Mouse (Mus musculus) ovary, adult 18-20 months (tissue): ENCODE measurements around the gene Gfpt1.
"Not testable (repeated sequence)": the region's sequence is repeated elsewhere in the genome, so short reads cannot be mapped to it uniquely, and the experiment has no call there.

Experiments used
- DNase-seq: peaks from one replicate; pipeline ENCODE4 v3.0.0; 2022; ENCODE audit warnings: low spot score, mixed read lengths

The Gfpt1 gene

DNA sequence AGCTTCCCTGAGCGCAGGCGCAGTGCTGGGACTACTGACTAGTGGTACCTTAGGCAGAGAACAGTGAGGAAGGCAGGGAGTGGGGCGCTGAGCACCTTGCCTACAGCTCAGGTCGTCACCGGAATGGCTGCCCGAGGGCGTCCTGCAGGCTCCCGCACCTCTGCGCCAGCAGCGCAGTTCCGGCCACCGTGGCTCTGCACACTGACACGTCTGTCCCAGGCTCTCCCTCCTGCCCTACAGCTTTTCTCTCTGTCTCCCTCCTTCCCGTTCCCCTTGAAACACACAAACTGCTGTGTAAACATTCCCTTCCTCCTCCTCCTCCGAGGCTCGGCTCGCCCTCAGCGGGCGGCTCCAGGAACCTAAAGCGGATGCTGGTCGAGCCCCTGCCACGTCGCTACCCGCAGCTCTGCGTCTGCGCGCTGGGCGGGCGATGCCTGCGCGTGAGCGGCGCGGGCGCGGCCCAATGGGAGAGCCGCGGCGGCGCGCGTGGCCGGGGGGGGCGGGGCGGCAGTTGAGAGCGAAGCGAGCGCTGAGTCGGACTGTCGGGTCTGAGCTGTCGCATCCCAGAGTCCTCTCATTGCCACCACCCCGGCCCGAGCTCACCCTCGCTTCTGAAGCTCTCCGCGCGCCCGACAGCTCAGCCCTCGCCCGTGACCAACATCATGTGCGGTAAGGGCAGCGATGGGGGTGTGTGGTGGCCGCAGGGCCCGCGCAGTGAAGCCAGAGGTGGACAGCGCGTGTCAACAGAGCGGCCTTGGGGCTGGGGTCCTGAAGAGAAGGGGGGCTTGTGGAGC lies at the start of gene Gfpt1:
Gfpt1 (plus strand) TSS at position 510 of the 794 bp plus-strand sequence.
- DNase-seq: peak; percentile 93

DNA sequence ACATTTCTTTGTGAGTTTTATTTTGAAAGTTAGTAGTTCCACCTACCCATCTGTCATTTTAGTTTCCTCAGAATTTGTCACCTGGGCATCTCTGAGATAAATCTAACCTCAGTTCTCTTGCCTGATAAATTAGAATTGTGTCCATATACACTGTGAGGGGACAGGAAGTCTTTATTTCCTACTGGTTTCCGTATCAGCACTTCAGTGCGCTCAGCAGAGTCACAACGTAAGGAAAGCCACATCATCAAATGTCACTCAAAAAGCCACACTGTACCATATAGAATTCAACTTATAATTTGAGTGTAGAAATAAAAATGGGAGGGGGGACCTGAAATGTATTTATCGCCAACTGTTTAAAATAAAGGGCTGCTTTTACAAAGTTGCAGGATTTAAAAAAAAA lies 48.4 kb upstream of the Gfpt1 start:
- no peak for DNase-seq

DNA sequence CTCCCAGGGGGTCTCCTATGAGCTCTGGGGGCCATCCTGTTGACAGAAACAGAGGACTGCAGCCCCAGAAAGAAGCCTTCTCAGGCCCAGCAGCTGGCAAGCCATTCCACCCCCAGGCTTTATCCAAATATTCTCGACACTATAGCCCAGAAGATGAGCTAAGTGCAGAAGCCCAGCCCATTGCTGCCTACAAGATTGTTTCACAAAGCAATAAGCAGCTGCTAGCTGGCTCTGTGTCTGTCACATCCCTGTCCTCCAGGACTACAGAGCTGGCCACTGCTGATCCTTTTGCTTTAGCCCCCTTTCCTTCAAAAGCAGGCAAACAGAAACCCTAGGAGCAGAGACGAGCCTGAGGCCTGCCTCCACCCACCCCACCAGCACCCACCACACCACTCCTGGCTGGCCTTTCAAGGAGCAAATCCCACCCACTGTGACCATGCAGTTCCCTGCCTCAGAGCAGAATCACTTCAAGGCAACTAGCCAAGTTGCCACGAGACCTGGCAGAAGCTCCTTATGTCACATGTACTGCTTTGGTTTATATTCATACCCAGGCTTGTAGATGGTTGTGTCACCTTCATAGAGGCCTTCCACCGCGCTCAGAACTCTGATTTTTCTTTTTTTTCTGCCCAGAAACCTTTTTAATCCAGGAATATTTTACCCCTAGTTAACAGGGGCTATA lies 45.9 kb upstream of the Gfpt1 start:
- no peak for DNase-seq

DNA sequence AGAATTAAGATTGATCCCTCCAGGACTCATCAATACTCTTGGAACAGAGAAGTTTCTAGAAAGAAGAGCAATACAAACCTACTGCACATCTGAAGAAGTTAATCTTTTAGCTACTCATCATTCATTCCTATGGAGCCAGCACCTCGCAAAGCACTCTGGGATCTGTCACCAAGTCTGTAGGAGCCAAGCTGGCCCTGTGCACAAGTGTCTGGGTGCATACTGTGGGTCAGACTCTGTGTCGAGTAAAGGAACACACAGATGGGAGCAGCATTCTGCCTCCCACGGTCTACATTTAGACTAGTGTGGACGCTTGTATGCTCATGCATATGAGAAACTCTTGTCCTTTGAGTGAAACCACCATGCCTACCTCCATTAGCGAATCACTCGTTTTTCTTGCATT lies 45.3 kb upstream of the Gfpt1 start:
- DNase-seq: no peak

DNA sequence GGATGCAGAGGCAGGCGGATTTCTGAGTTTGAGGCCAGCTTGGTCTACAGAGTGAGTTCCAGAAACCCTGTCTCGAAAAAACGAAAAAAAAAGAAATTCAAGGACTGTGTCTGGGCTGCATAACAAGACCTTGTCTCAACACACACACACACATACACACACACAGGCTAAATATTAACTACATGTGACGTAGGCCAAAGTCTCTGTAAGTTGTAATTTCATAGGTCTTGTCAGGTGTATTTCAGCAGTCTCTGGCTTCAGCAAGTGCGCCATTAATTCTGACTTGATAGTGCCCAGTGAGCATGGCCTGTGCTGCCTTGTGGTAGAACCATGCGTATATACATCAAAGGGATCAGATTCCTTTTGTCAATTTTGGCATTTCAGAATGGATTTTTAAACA lies 40.7 kb upstream of the Gfpt1 start:
- no peak for DNase-seq

DNA sequence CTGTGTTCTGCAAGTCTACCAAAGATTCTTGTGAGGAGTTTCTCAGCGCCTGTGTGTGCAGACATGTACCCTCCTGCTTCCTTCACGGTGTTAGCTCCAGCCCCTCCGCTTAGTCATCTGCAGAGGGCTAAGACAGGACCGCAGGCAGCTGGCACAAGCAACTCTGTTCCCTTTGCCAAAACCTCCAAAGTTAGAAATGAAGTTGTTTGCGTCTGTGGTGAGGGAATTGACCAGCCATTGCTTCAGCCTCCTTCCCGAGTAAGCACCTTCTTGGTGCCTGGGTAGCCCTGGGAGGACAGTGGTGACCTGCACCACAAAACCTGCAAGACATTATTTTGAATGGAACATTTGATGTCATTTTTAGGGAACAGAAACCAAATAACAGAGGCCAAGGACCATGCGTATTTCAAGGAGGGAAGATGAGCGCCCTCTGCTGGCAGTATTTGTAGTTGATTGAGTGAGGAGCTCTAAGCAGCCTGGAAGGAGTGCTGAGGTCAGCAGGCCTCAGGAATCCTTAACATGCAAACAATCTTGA lies 40.1 kb upstream of the Gfpt1 start:
- DNase-seq: peak; percentile 66

DNA sequence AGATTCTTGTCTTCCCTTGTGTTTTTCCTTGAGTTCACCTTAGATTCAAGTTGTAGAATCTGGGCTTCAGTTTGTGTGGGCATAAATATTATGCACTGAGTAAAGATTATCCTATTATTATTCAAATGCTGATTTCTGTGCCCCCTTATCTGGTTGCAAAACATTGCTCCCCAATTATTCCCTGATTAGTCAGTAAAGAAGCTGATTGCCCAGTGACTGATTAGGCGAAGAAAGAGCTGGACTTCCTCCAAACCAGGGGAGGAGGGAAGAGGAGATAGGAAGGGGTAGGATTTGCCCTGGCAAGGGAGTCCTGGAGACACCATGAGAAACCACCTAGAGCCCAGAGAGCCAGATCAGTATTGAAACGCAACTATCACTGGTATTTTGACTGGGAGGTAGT lies 38.5 kb upstream of the Gfpt1 start:
- DNase-seq: no peak

DNA sequence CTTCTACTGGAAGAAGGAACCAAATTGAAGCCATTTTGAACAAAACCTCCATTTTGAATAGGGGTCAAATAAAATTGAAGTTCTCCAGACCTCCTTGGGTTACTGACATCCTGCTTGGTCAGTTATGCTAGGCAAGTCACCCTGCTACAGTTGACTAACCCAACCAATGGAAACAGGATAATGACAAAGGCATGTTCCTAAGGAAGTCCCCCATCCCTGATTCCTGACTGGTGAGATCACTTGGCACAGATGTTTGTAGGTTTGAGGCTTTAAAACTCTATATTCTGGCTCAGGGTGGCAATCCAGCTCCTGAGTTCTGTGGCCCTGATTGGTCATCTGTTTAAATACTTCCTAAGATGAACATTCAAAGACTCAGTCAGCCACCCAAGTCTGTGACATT lies 37.1 kb upstream of the Gfpt1 start:
- no peak for DNase-seq

DNA sequence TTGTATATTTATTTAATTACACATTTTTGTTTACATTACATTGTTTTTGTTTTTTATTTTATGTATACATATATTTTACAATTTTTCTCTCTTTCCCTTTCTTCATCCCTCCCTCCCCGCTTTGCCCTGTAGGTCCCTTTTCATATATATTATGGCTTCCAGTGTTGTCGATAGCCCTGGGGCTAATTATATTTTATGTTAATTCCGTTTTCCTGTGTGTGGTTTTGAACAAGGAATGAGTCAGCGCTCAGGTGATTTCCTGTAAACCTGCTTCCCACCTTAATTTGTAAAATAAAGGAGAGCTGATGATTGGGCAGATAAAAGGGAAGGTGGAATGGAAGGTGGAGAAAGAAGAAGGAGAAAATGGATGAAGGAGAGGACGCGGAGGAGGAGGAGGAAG lies 33.8 kb upstream of the Gfpt1 start, which contains the start of gene Nfu1:
Nfu1 (plus strand) TSS at position 350 of the 400 bp plus-strand sequence.
- no peak for DNase-seq

DNA sequence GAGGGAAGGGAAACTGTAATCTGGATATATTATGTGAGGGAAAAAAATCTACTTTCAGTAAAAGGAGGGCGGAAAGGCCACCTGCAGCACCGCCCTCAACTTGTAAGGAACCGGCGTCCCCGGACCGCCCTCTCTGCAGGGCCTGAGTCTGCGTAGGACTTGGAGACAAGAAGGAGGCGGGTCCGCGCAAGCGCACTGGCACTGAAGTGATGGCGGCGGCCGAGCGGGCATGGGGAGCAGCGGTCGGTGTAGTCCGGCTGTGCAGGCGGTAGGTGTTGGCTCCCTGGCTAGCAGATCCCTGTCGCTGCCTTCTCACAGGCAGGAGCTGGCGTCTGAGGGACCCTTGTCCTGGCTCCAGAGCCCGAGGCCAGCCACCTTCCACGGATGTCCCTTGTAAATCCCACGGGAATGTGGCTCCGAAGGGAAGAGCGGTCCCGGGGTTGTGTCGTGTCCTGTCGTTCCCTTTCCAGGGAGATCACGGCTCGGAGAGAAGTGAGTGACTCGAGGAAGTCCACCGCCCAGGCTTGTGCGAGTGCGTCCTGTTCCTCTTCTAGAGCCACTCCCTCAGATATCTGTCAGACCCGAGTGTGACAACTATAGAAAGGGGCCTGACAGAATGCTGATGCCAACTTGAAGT lies 32.8 kb upstream of the Gfpt1 start:
- peak; percentile 92 for DNase-seq

DNA sequence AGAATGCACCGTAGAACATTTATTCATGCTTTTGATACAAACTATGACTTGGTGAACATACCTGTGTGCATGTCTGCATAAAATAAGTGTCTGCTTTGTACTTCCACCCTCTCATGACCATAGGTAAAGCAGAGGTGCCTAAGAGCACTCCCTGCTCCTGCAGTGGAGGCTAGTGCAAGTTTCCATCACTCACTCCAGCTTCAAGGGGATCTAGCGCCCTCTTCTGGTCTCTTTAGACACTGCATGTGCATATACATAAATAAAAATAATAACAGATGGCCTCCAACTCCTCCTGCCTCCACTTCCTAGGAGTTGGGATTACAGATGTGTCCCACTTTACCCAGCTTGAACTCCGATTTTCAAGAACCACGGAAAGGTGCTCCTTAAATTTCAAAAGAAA lies 25.7 kb upstream of the Gfpt1 start:
- no peak for DNase-seq

DNA sequence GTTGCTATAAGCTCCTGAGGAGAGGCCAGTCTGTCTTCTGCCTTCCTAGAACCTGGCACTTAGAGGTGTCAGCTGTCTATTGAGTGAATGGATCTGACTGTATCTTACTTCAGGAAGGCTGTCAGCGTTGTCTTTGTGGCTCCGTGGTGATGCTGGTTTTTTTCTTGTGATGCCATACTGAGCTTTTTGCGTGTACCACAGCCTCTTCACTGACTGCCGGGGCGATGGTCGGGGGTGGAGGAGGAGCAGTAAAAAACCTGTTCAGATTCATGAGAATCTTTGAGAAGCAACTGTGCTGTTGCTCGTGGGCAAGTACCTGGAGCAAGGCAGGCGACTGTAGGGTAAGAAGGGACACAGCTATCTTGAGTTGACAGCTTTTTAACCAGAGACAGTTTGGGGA lies 23.8 kb upstream of the Gfpt1 start:
- no peak for DNase-seq

DNA sequence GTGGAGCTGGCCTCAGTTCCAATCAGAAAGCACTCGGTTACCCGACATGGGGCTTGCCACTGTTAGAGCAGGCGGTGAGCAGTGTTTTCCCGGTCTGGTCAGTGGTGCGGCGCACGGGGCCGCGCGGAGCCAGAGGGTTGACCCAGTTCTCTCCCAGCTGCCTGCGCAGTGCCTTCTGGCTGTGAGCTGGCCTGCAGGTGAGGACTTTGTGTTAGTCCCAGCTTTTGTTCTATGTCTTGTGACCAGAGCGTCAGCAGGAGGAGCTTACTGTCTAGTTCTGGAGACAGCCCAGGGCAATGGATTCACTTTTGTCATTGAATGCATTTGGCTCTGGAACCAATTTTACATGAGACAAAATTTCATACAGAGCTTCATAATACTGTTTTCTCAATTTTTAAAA lies 20.9 kb upstream of the Gfpt1 start:
- no peak for DNase-seq

DNA sequence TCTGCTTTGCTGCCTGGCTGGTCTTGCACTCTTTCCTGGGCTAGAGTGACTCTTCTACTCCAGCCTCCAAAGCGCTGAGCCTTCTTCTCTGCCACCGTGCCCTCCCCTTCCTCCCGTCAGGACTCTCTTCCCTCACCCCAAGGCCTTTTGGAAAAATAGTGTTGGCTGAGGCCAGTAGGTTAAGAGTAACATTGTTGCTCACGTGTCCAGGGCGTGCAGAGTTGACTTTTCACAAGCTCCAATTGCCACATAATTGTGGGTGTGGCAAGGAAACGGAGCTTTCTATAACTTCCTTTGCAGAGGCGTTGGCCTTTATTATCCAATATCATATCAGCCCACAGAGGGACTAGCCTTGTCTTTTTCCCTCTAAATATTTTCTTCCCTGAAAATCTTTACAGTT lies 15.7 kb upstream of the Gfpt1 start:
- no peak for DNase-seq

DNA sequence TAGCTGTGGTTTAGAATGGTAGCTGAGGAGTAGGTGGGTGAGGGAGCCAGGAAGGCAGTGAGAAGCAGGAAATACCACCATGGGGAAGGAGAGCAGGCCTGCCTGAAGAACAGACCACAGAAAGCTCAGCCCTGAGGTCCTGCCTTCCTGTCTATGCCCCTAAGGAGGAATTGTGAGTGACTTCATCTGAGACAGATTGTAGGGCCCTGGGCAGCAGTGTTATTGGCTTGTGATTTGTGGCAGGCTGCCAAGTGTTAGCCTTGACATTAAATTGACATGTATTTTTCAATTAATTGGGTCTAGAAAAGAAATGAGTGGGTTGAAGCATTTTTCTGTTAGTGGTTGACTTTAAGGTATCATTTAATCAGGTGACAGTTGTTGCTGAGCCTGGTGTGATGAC lies 13.8 kb upstream of the Gfpt1 start:
- no peak for DNase-seq

DNA sequence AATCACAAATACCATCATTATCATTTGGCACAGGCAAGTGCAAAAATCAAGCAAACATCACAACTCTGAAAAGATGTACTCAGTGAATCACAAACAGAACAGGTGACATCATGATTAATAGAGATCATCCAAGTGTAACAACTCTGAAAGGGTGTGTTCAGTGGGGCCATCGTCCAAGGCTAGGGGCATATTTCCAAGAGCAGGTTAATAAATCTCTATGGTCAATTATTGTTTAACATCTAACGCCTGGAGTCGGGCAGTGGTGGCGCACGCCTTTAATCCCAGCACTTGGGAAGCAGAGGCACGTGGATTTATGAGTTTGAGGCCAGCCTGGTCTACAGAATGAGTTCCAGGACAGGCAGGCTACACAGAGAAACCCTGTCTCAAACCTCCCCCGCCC lies 11.3 kb upstream of the Gfpt1 start:
- not testable (repeated sequence) for DNase-seq

DNA sequence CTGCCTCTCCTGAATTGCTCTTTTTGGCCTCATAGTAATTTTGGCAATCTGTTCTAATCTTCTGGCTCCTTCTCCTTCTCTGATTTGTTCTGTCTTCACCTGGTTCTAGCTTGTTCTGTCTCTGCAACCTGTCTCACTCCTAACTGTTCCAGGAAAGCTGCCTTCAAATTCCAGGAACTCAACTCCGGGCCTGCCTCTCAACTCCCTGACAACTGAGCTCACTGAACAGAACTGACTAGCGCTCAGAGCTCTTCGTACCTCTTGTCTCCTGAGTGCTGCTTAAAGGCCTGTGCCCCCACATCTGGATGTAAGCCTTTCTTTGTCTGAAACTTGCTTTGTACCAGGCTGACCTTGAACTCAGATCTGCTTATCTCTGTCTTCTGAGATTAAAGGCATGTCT lies 10.2 kb upstream of the Gfpt1 start:
- peak; percentile 30 for DNase-seq

DNA sequence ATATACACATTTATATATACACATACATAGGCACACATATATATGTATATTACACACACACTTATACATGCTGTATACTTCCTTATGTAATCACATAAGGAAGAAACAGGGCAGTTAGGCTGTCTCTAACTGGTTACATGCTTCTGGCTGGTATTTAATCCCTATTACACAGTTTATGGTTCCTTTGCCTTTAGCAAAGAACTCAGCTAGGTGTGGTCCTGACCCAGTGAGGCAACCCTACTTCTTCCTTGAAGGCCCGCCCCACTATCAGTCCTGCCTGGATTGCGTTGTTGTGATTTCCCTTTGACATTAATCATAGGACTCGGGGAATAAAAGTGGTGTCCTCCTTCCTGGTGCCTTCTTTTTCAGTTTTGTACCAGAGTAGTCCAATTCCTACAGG lies 8.3 kb upstream of the Gfpt1 start:
- DNase-seq: no peak

DNA sequence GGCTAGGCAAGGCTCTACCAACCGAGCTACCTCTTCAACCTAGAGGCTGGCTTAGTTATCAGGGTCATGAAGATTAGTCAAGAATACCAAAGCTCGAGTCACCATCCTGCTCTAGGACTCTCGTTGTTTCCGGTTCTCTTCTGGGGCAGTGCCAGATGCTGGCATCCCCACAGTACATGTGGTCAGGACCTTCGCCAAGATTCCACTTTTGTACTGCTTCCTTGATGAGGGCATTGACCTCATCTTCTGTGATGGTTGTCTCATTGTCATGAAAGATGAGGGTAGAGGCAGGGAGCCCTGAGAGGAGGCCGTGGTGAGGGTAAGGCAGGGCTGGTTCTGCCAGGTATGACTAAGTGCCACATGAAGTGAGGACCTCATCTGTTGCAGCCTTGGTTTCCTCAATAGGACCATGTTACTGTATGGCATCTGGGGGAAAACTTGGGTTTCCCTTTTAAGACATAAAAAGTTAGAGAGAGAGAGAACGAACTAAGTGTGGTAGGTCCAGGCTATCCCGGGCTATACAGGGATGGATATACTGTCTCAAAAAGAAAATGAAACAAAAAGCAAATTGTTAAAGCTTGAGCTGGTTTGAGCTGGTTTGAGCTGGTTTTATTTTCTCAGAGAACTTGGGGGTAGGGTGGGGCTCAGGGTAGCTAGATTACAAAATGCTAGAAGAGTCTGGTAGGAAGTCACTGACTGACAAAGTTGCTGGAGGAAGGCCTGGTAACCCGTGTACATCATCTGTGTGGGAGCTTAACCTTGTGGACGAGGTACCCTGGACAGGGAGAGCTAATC lies 4.6 kb upstream of the Gfpt1 start:
- no peak for DNase-seq

DNA sequence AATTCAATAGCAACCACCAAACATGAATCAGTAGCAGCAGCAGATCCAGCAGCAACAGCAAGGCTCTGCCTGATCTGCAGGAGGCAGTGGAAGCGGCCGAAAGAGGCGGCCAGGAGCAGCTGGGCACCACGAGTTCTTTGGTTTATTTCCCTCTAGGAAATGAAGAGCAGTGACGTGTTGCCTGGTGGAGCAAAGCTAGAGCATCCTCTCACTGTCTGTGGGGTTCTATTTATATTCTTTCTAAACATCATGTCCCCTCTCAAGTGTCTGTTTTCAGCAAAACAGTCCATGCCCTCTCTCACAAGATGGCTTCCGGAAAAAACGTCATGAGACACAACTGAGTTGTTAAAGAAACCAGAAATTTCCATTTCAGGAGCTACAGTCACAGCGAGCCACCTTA lies 3.5 kb upstream of the Gfpt1 start:
- DNase-seq: no peak

DNA sequence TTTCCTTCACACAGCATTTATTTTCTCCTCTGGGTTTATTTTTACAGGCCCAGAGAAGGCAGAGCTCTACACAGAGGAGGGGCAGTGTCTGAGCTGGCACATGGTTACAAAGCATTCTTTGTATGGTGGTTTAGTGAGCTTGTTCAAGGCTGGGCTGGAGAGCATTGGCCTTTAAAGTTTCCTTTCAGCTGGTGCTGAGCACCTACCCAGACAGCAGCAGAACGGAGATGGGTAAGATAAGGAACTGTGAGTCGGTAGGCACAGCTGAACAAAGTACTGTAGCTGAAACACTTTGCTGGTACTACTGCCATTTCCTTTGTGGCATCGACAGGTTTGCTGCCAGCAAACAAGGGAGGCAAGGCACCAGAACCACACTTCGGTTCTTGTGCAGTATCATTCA lies 1.7 kb upstream of the Gfpt1 start:
- DNase-seq: no peak

DNA sequence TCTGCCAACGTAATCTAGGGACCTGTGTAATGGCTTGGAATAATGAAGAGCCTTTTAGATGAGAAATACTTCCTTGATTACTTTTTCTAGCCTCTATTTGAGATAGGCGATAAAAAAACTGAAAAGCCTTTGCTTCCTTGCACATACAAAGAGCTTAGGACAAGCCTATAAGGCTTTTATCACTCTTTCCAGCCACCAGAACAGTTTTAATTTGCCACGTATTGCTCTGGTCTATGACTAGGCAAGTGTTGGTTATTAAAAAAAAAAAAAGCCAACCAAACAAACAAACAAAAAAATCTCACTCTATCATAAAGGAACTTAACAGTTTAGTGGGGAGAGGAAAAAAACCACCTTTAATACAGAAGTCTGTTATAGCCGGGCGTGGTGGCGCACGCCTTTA lies 1.2 kb upstream of the Gfpt1 start:
- no peak for DNase-seq
